Mouse (Mus musculus): ENCODE data around the gene Rhbdl3. TPM values are rescaled to one million over a fixed set of nuclear protein-coding genes. Genes with fewer than 3 reads are reported as not detected.

Gene Rhbdl3
- polyA plus RNA-seq, 1 experiment from 2014 or later = 28.0 TPM

DNA sequence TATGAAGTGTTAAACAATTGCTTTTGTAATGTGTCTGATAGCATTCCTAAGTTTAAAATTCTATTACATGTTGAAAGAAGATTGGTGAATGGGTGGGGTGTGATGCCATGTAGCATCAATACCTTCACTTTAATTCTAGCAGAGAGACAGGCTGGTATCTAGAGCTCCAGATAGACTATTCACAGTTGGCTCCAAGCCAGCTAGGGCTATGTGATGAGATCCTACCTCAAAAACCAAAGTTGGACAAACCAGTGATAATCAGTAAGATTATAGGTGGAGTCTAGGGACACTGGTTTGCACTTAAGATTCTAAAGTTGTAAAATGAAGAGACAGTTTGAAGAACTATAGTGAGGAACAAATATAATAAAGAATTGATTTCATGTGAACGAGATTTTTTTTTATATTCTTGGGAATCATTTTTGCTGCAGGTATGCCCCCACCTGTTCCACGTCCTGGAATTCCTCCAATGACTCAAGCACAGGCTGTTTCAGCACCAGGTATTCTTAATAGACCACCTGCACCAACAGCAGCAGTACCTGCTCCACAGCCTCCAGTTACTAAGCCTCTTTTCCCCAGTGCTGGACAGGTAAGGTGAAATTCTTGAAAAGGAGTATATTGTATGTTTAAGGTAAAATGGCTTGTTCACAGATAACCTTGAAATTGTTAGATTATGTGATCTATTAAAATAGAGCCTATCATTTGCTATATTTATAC is 90.9 kb downstream of the Rhbdl3 start:
- H3K4me2 ChIP-seq (replicated peaks) = no peak overlapping the region
- H3K4me3 ChIP-seq (replicated peaks) = no peak overlapping the region
- ATAC-seq = no peak
- H3K36me3 ChIP-seq = peaks cover 66% of the 10 kb centered on the region
- 95% methylated on average over 2 of the region's 2 CpGs for WGBS
- no peaks in the 10 kb centered on the region for H3K27me3 ChIP-seq
- H3K9ac ChIP-seq (replicated peaks) = no peak overlapping the region
- no peaks in the 10 kb centered on the region for H3K9me3 ChIP-seq
- peaks cover 11% of the 10 kb centered on the region for H3K4me1 ChIP-seq (replicated peaks)
- H3K27ac ChIP-seq = no peak overlapping the region

DNA sequence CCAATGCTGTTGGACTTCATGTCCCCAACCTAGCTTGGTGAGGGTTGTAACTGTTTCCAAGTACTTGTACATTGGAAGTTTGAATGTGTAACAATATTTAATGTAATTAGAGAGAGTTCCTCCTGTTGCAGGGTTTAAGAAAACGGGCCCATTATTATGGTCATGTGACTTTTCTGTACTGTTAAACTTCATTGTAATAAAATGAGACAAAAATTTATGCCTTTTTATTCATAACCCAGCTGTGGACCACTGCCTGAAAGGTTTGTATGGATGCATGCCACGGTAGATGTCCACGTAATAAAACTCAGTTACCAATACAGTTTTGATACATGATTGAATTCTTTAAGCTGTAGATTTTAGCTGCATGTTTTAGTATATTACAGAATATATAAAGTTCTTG is 95.2 kb downstream of the Rhbdl3 start:
- WGBS = 93% methylated on average over 3 of the region's 3 CpGs
- Histone ChIP-seq H3K9ac (replicated peaks) (no peak overlapping the region), H3K9me3 (no peaks in the 10 kb centered on the region), H3K27ac (no peak overlapping the region), H3K4me2 (replicated peaks) (no peak overlapping the region), H3K4me1 (replicated peaks) (no peaks in the 10 kb centered on the region), H3K36me3 (peaks cover 66% of the 10 kb centered on the region), H3K27me3 (no peaks in the 10 kb centered on the region), H3K4me3 (replicated peaks) (no peak overlapping the region)
- no peak for ATAC-seq

DNA sequence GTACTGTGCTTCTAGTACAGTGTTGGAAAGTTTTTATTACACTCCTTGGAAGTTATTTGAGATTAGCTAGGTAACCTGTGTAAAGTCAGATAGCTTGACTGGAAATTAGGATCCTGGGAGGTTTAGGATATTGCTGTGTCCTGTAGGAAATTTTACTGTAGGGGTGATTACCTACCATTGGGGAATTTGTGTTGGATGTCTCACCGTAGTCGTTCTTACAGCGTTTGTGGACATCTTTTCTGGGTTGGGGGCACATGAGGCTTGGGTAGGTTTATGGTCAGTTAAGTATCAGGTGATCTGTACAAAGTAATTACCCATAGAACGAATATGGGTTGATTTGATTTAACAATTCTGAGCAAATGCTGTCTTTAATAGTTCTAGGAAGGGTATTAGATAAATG is 95.9 kb downstream of the Rhbdl3 start:
- Histone ChIP-seq H3K9ac (replicated peaks) (no peak overlapping the region), H3K36me3 (peaks cover 64% of the 10 kb centered on the region), H3K4me3 (replicated peaks) (no peak overlapping the region), H3K27me3 (no peaks in the 10 kb centered on the region), H3K27ac (no peak overlapping the region), H3K9me3 (no peaks in the 10 kb centered on the region), H3K4me1 (replicated peaks) (no peaks in the 10 kb centered on the region), H3K4me2 (replicated peaks) (no peak overlapping the region)
- ATAC-seq = no peak
- WGBS = 90% methylated on average over 4 of the region's 4 CpGs

Other genes with a start within 250 kb of the Rhbdl3 start
- 14.1 and 14.6 TPM in 2 replicates for gene Crlf3, start 219.9 kb upstream of the Rhbdl3 start, polyA plus RNA-seq (2015; fragmentation: Nextera tagmentation; extraction: Ambion mirVana)
- 7.8 and 8.5 TPM in 2 replicates for gene Atad5, start 211.5 kb upstream of the Rhbdl3 start, polyA plus RNA-seq (2015; fragmentation: Nextera tagmentation; extraction: Ambion mirVana)
- gene Tefm, start 158.7 kb upstream of the Rhbdl3 start, polyA plus RNA-seq (2015; fragmentation: Nextera tagmentation; extraction: Ambion mirVana) = 28.3 and 31.2 TPM in 2 replicates
- gene Adap2, start 146.8 kb upstream of the Rhbdl3 start, polyA plus RNA-seq (2015; fragmentation: Nextera tagmentation; extraction: Ambion mirVana) = 2.5 and 2.7 TPM in 2 replicates
- 2.6 and 3.1 TPM in 2 replicates for gene Rnf135, start 117.1 kb upstream of the Rhbdl3 start, polyA plus RNA-seq (2015; fragmentation: Nextera tagmentation; extraction: Ambion mirVana)
- 69.7 and 70.5 TPM in 2 replicates for gene Rhot1, start 91.9 kb upstream of the Rhbdl3 start, polyA plus RNA-seq (2015; fragmentation: Nextera tagmentation; extraction: Ambion mirVana)
- gene 5730455P16Rik, start 77.1 kb downstream of the Rhbdl3 start, polyA plus RNA-seq (2015; fragmentation: Nextera tagmentation; extraction: Ambion mirVana) = 32.2 and 36.7 TPM in 2 replicates
- gene Zfp207, start 82.4 kb downstream of the Rhbdl3 start, polyA plus RNA-seq (2015; fragmentation: Nextera tagmentation; extraction: Ambion mirVana) = 244 and 250 TPM in 2 replicates
- 321 and 336 TPM in 2 replicates for gene Psmd11, start 127.7 kb downstream of the Rhbdl3 start, polyA plus RNA-seq (2015; fragmentation: Nextera tagmentation; extraction: Ambion mirVana)
- 88.3 and 98.6 TPM in 2 replicates for gene Cdk5r1, start 176.1 kb downstream of the Rhbdl3 start, polyA plus RNA-seq (2015; fragmentation: Nextera tagmentation; extraction: Ambion mirVana)

All from midbrain, embryonic 13.5 days (tissue).